22 mouse cellular contexts compared by ENCODE assay signal in genomic region chr19:60716381-60716780, GRCm38 (mm10).
"Had no signal": no experiment of that assay in that cellular context is flagged by ENCODE, and none has a peak within 500 bp of the region (broad histone marks: within the 10 kb centered on the region; RNA-seq: fewer than 3 reads in every experiment).

No protein-coding gene starts in this region.

- H3K27ac ChIP-seq: kidney, postnatal 0 days; layer of hippocampus, adult 2 months; limb, embryonic 10.5 days; limb, embryonic 13.5 days; liver, embryonic 12.5 days; liver, embryonic 15.5 days; lung, embryonic 15.5 days; midbrain, embryonic 10.5 days; neural tube, embryonic 13.5 days; stomach, embryonic 15.5 days had no signal

- H3K4me3 ChIP-seq: layer of hippocampus, adult 2 months; limb, embryonic 10.5 days; limb, embryonic 13.5 days; liver, embryonic 12.5 days; liver, embryonic 15.5 days; lung, embryonic 15.5 days; megakaryocyte, embryonic 14.5 days; midbrain, embryonic 10.5 days; myocyte; neural tube, embryonic 13.5 days; stomach, embryonic 15.5 days had no signal

- ATAC-seq: liver, embryonic 12.5 days had no signal

- DNase-seq: kidney, postnatal 25 days; layer of hippocampus, adult 9-11 months; liver; lung, adult 18-20 months; lung, postnatal 10 days; lung, postnatal 36 days; retina, postnatal 1 day; right cerebral cortex, postnatal 25 days; spleen, adult 18-20 months; thymus, postnatal 25 days had no signal

- H3K4me2 ChIP-seq: limb, embryonic 13.5 days; liver, embryonic 12.5 days; liver, embryonic 15.5 days; lung, embryonic 15.5 days; neural tube, embryonic 13.5 days; stomach, embryonic 15.5 days had no signal

- H3K4me1 ChIP-seq: limb, embryonic 10.5 days; limb, embryonic 13.5 days; liver, embryonic 12.5 days; liver, embryonic 15.5 days; lung, embryonic 15.5 days; megakaryocyte, embryonic 14.5 days; midbrain, embryonic 10.5 days; neural tube, embryonic 13.5 days; stomach, embryonic 15.5 days had no signal

- H3K9me3 ChIP-seq: limb, embryonic 10.5 days; limb, embryonic 13.5 days; liver, embryonic 12.5 days; liver, embryonic 15.5 days; lung, embryonic 15.5 days; megakaryocyte, embryonic 14.5 days; midbrain, embryonic 10.5 days; neural tube, embryonic 13.5 days; stomach, embryonic 15.5 days had no signal

- H3K36me3 ChIP-seq: limb, embryonic 10.5 days; limb, embryonic 13.5 days; liver, embryonic 12.5 days; liver, embryonic 15.5 days; lung, embryonic 15.5 days; midbrain, embryonic 10.5 days; neural tube, embryonic 13.5 days; stomach, embryonic 15.5 days had no signal

- H3K27me3 ChIP-seq: limb, embryonic 13.5 days; lung, embryonic 15.5 days; neural tube, embryonic 13.5 days; stomach, embryonic 15.5 days had no signal

- H3K9ac ChIP-seq: limb, embryonic 13.5 days; liver, embryonic 12.5 days; liver, embryonic 15.5 days; lung, embryonic 15.5 days; neural tube, embryonic 13.5 days; stomach, embryonic 15.5 days had no signal
